Mouse (Mus musculus) splenic B cell, adult 2 months (primary cell): ENCODE measurements around the gene Zdhhc23.

Experiments
- DNase-seq: peaks from one replicate; pipeline ENCODE4 v3.0.0-alpha.2; 2011; ENCODE audit warnings: low read depth, low spot score
- H3K27me3 ChIP-seq: 2 replicates; pipeline ENCODE4 v1.6.1; 2012; ENCODE audit warnings: mild to moderate bottlenecking, low read length, moderate library complexity, mixed read lengths; ENCODE audit not compliant: control insufficient read depth, poor library complexity, insufficient read depth, severe bottlenecking
- H3K36me3 ChIP-seq: 2 replicates; pipeline ENCODE4 v1.6.1; 2012; ENCODE audit warnings: mild to moderate bottlenecking, low read length, moderate library complexity, mixed read lengths; ENCODE audit not compliant: control insufficient read depth, poor library complexity, insufficient read depth, severe bottlenecking

The Zdhhc23 gene

GRCm38 (mm10) chr16:43979328-43980109 is at the start of gene Zdhhc23:
Zdhhc23 (minus strand) TSS chr16:43979791.
- H3K27me3 ChIP-seq, result no peaks in the 10 kb centered on the region
- peak; percentile 68 for DNase-seq
- no peaks in the 10 kb centered on the region for H3K36me3 ChIP-seq

- H3K27me3 ChIP-seq, result no peaks in the 10 kb centered on the region
- no peaks in the 10 kb centered on the region for H3K36me3 ChIP-seq
- no peak for DNase-seq
These were observed 49.7 kb upstream of the Zdhhc23 start for GRCm38 (mm10) chr16:44029273-44029672.

- H3K36me3 ChIP-seq, result no peaks in the 10 kb centered on the region
- no peak for DNase-seq
- H3K27me3 ChIP-seq, result no peaks in the 10 kb centered on the region
These were observed 47.2 kb upstream of the Zdhhc23 start for GRCm38 (mm10) chr16:44026822-44027221.

GRCm38 (mm10) chr16:44026210-44026609 is 46.6 kb upstream of the Zdhhc23 start:
- DNase-seq, result peak; percentile 31
- Histone ChIP-seq H3K27me3 (no peaks in the 10 kb centered on the region), H3K36me3 (no peaks in the 10 kb centered on the region)

- no peak for DNase-seq
- no peaks in the 10 kb centered on the region for H3K27me3 ChIP-seq
- no peaks in the 10 kb centered on the region for H3K36me3 ChIP-seq
These were observed 39.5 kb upstream of the Zdhhc23 start for GRCm38 (mm10) chr16:44018986-44019548.

- Histone ChIP-seq H3K27me3 (no peaks in the 10 kb centered on the region), H3K36me3 (no peaks in the 10 kb centered on the region)
- no peak for DNase-seq
These were observed 38.8 kb upstream of the Zdhhc23 start for GRCm38 (mm10) chr16:44018372-44018771.

- no peak for DNase-seq
- no peaks in the 10 kb centered on the region for H3K27me3 ChIP-seq
- H3K36me3 ChIP-seq, result no peaks in the 10 kb centered on the region
These were observed 38.1 kb upstream of the Zdhhc23 start for GRCm38 (mm10) chr16:44017707-44018106.

GRCm38 (mm10) chr16:44016164-44016563 is 36.6 kb upstream of the Zdhhc23 start:
- no peaks in the 10 kb centered on the region for H3K36me3 ChIP-seq
- no peaks in the 10 kb centered on the region for H3K27me3 ChIP-seq
- peak; percentile 73 for DNase-seq

GRCm38 (mm10) chr16:44015416-44016158 is 36.0 kb upstream of the Zdhhc23 start:
- H3K36me3 ChIP-seq, result no peaks in the 10 kb centered on the region
- DNase-seq, result no peak

GRCm38 (mm10) chr16:44011010-44011409 is 31.4 kb upstream of the Zdhhc23 start:
- DNase-seq, result no peak
- H3K36me3 ChIP-seq, result no peaks in the 10 kb centered on the region

More at GRCm38 (mm10) chr16:44015416-44016158, 36.0 kb upstream of the Zdhhc23 start:
- H3K27me3 ChIP-seq, result no peaks in the 10 kb centered on the region

GRCm38 (mm10) chr16:44002086-44002485 is 22.5 kb upstream of the Zdhhc23 start:
- Histone ChIP-seq H3K36me3 (no peaks in the 10 kb centered on the region), H3K27me3 (no peaks in the 10 kb centered on the region)
- peak; percentile 37 for DNase-seq

More at GRCm38 (mm10) chr16:44011010-44011409, 31.4 kb upstream of the Zdhhc23 start:
- no peaks in the 10 kb centered on the region for H3K27me3 ChIP-seq

- no peaks in the 10 kb centered on the region for H3K36me3 ChIP-seq
- no peaks in the 10 kb centered on the region for H3K27me3 ChIP-seq
- DNase-seq, result no peak
These were observed 19.9 kb upstream of the Zdhhc23 start for GRCm38 (mm10) chr16:43999541-43999940.

GRCm38 (mm10) chr16:43999111-43999510 is 19.5 kb upstream of the Zdhhc23 start:
- DNase-seq, result no peak
- Histone ChIP-seq H3K36me3 (no peaks in the 10 kb centered on the region), H3K27me3 (no peaks in the 10 kb centered on the region)

- DNase-seq, result no peak
- H3K27me3 ChIP-seq, result no peaks in the 10 kb centered on the region
- H3K36me3 ChIP-seq, result no peaks in the 10 kb centered on the region
These were observed 15.0 kb upstream of the Zdhhc23 start for GRCm38 (mm10) chr16:43994623-43995022.

GRCm38 (mm10) chr16:43986299-43986698 is 6.7 kb upstream of the Zdhhc23 start:
- DNase-seq, result no peak
- no peaks in the 10 kb centered on the region for H3K27me3 ChIP-seq
- no peaks in the 10 kb centered on the region for H3K36me3 ChIP-seq
